Mouse (Mus musculus) heart, adult 2 months (tissue): ENCODE data around the gene Fdxr.

Experiments used
- EP300 ChIP-seq: fragments of 200-500 bp; IDR thresholded peaks from 2 replicates; pipeline ENCODE4 v1.6.1; 2011; ENCODE audit warnings: low read depth, low read length, control low read depth; ENCODE audit not compliant: insufficient read depth
- POLR2A ChIP-seq: fragments of 200-500 bp; IDR thresholded peaks from 2 replicates; pipeline ENCODE4 v1.6.1; 2011; ENCODE audit warnings: mild to moderate bottlenecking, low read depth, low read length, control low read depth; ENCODE audit not compliant: insufficient read depth

DNA sequence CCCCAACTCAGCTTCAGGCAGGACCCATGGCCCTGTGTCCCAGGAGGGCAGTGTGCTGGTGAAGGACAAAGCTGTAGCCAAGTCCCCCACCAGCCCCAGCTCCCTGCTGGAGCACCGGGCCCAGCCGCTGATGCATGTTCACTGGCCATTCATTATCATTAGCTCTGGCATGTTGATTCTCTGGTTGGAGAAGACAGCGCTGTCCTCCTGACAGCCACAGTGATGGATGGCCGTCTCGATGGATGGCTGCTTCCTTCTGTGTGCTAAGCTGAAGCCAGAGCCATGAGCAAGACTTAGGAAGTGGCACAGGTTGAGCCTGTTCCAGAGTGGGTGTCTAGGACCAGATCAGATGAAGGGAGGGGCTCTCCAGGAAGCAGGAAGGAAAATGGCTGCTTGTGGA lies 40.3 kb downstream of the Fdxr start:
- TF ChIP-seq POLR2A = no peak
- no peak for TF ChIP-seq EP300
